Mouse (Mus musculus): Measurements from ENCODE around the gene Snx9. TPM values are rescaled to one million over a fixed set of nuclear protein-coding genes. Genes with fewer than 3 reads are reported as not detected.
A peak's percentile ranks its signal among the peaks of the same experiment; 100 is the strongest.

Gene Snx9
- total RNA-seq, 2 experiments from 2014 or later: 48.3 to 51.7 TPM

DNA sequence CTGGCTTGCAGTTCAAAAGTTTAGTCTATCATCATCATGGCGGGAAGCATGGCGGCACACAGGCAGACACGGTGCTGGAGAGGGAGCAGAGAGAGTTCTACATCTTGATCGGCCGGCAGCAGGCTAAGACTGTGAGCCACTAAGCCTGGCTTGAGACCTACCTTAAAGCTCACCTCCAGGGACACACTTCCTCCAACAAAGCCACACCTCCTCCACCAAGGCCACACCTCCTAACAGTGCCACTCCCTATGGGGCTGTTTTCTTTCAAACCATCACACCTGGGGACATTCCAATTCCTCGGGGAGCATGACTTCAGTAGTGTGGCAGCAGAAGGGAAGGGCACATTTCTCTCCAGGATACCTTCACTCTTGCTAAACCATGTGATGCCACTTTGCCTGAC is 127.4 kb downstream of the Snx9 start:
- no peak for DNase-seq

GRCm38 (mm10) chr17:5969246-5969645 is 128.1 kb downstream of the Snx9 start:
- no peak for DNase-seq

DNA sequence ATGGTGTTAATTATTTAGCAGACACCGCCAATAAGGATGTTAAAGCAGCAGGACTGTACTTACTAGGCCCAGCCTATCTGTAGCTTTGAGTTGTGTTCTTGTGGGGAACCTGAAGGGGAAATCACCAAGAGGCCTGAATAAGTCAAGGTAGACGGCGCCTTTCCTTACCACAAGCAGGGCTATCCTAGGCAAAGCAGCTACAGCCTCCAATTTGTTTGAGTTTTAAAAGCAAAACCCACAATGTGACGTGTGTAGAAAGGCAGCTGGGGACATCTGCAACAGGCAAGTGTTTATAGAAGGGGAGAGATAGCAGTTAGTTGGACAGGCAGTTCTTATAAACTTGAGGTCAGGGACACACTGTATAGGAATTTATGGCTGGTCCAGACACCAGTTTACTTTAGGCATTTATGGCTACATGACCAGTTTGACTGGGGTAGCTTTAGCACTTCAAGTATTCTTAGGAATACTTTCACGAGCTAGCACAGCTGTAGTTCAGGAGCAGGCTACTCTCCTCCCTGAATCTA is 129.2 kb downstream of the Snx9 start:
- DNase-seq: no peak

GRCm38 (mm10) chr17:5973536-5973935 is 132.4 kb downstream of the Snx9 start:
- DNase-seq: no peak

GRCm38 (mm10) chr17:5975099-5975977 is 134.2 kb downstream of the Snx9 start:
- DNase-seq: peak; percentile 37

DNA sequence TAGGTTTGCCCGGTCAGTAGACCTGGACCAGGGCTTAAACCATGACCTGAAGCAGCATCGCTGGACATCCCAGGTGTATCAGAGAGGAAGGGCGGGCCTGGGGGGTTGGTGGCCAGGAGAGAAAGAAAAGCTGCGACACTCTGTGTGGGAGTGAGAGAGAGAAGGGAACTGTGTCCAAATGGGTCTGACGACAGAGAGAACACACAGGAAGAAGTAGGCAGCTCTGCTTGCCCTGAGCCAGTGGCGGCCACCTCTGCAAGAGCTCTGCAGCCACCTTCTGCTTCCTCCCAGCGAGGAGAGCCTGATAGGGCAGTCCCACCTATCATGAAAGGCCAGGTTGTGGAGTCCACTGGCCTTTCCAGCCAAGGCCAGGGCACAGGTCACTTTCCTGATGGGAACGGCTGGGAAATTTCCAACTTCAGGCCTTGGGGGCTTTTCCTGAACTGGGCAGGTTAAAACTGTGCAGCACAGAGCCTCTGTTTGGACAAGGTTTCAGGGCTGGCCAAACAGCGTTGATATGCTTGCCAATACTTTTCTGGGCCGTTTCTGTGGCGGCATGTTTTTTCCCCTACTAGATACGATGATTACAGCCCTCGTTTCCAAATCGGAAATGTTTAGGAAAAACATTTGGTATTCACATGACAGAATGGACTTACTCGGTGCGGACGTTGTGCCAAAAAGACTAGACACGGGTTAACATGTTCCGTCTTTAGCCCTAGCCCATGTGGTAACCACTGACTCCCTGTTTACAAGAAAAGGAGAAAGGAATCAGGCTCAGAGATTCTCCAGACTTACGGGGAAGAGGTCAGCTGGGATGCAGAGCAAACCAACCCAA is 135.3 kb downstream of the Snx9 start:
- DNase-seq: no peak

DNA sequence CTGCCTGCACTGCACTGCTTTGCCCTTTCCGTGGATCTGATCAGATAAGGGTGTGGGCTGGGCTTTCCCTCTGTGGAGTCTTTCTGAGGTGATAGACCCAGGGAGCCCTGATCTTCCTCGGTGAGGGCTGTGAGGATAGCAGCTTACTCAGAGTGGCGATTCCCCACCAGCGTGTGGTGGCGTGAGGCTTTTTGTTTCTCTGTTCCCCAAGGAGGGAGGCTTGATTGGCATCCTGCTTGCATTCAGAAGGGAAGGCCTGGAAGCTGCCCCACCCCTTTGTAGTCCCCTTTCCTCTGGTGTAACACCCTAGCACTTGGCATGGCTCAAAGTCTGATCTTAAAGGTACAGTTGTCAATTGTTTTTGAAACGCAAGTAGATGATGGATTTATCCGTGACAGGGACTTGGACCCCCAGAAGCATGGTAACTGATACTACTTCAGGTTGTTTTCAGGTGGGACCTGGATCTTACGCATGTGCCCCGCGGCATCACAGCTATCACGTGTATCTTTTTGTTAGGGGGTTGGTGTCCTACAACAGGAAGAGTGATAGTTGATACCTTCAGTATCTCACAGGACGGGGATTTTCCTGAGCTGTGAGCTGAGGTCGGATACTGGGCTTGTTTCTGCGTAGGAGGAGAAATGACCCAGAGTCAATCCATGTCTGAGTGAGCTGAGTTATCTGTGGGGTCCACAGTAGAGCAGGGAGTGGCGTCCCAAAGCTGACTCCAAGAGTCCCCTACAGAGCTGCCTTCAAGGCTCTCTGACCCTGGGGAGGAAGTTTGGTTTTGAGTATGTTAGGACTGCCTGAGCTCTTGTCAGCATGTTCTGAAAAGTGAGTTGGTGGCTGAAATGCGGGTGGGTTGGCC is 136.2 kb downstream of the Snx9 start:
- peak; percentile 53 for DNase-seq

GRCm38 (mm10) chr17:5977921-5978504 is 136.9 kb downstream of the Snx9 start:
- peak; percentile 44 for DNase-seq

GRCm38 (mm10) chr17:5978505-5979077 is 137.5 kb downstream of the Snx9 start:
- DNase-seq: peak; percentile 29

GRCm38 (mm10) chr17:5980860-5981259 is 139.7 kb downstream of the Snx9 start:
- no peak for DNase-seq

Other genes starting within 250 kb of the Snx9 start
- gene Synj2, start 100.0 kb downstream of the Snx9 start, total RNA-seq (2021): 10 to 100 TPM in 1 of 2 experiments, 1 to 10 TPM in 1; 8.2 to 15.4 TPM
- gene Serac1, start 238.4 kb downstream of the Snx9 start, total RNA-seq (2021): 1 to 10 TPM; 5.4 to 8.2 TPM
- gene Gtf2h5, start 238.5 kb downstream of the Snx9 start, total RNA-seq (2021): 10 to 100 TPM; 90.9 to 96.9 TPM